Mouse (Mus musculus) ES-E14 (cell line): ENCODE results near the gene Gabra2. TPM values are rescaled to one million over a fixed set of nuclear protein-coding genes. Genes with fewer than 3 reads are reported as not detected.

Experiments
- DNase-seq: peaks from one replicate; pipeline ENCODE4 v3.0.0-alpha.2; 2013; ENCODE audit warnings: low read depth, low spot score
- H3K27ac ChIP-seq: 2 replicates; pipeline ENCODE4 v1.5.1; 2012; ENCODE audit warnings: low read depth, mild to moderate bottlenecking, low read length, moderate library complexity, mixed read lengths; ENCODE audit not compliant: poor library complexity, insufficient read depth, severe bottlenecking
- H3K36me3 ChIP-seq: 2 replicates; pipeline ENCODE4 v1.6.1; 2012; ENCODE audit warnings: mild to moderate bottlenecking, low read length, moderate library complexity, mixed read lengths; ENCODE audit not compliant: control insufficient read depth, poor library complexity, insufficient read depth, severe bottlenecking
- H3K4me1 ChIP-seq, 2 experiments: fragments of 150-350 bp in 1 of 2; sonication (generic) in 1 of 2; 2 replicates each; pipeline ENCODE4 v1.6.1; 2012; ENCODE audit warnings: low read length in 2 of 2, mild to moderate bottlenecking in 1 of 2, mixed read lengths in 1 of 2; ENCODE audit not compliant: control insufficient read depth in 2 of 2, insufficient read depth in 2 of 2, poor library complexity in 1 of 2
- H3K4me3 ChIP-seq, 2 experiments: fragments of 150-350 bp in 1 of 2; sonication (generic) in 1 of 2; 2 replicates each; pipeline ENCODE4 v1.5.1; 2012; ENCODE audit warnings: low read length in 2 of 2, low read depth in 1 of 2, mild to moderate bottlenecking in 1 of 2, mixed read lengths in 1 of 2; ENCODE audit not compliant: insufficient read depth in 1 of 2, poor library complexity in 1 of 2, severe bottlenecking in 1 of 2
- H3K9ac ChIP-seq: 2 replicates; pipeline ENCODE4 v1.6.1; 2012; ENCODE audit warnings: low read depth, mild to moderate bottlenecking, low read length, mixed read lengths; ENCODE audit not compliant: poor library complexity, insufficient read depth, severe bottlenecking
- H3K9me3 ChIP-seq: fragments of 150-350 bp; sonication (generic); 2 replicates; pipeline ENCODE4 v1.6.1; 2012; ENCODE audit warnings: low read depth, mild to moderate bottlenecking, low read length; ENCODE audit not compliant: control insufficient read depth, insufficient read depth
- CHD2 ChIP-seq: IDR thresholded peaks from 2 replicates; pipeline ENCODE4 v1.6.1; 2014; ENCODE audit warnings: mild to moderate bottlenecking, low read depth, low read length, inconsistent platforms
- HCFC1 ChIP-seq: IDR thresholded peaks from 2 replicates; pipeline ENCODE4 v1.6.1; 2012; ENCODE audit warnings: low read length, inconsistent platforms, borderline replicate concordance; ENCODE audit not compliant: insufficient read depth
- MAFK ChIP-seq: IDR thresholded peaks from 2 replicates; pipeline ENCODE4 v1.6.1; 2014; ENCODE audit warnings: mild to moderate bottlenecking, low read depth, low read length, inconsistent platforms; ENCODE audit not compliant: insufficient read depth
- ZC3H11A ChIP-seq: IDR thresholded peaks from 2 replicates; pipeline ENCODE4 v1.6.1; 2012; ENCODE audit warnings: low read depth, mild to moderate bottlenecking, inconsistent platforms, low read length, borderline replicate concordance
- ZNF384 ChIP-seq: IDR thresholded peaks from 2 replicates; pipeline ENCODE4 v1.6.1; 2012; ENCODE audit warnings: low read depth, low read length, inconsistent platforms
- in situ Hi-C, 2 experiments: fragments of 600-800 bp; cut with MboI; formaldehyde crosslinking; loops; one replicate each; pipeline ENCODE4 v1.15.1; 2025; ENCODE audit warnings: low sequenced_read_pairs in 2 of 2, inconsistent platforms in 1 of 2; ENCODE audit not compliant: unreplicated experiment in 2 of 2
- total RNA-seq: library from RNA; depleted of rRNA; stranded (reverse); fragments of 300-350 nt; gene quantifications from 2 replicates; pipeline ENCODE4 v1.2.3, GENCODE M21; 2012

Gene Gabra2
- total RNA-seq, 1 experiment: not detected

DNA sequence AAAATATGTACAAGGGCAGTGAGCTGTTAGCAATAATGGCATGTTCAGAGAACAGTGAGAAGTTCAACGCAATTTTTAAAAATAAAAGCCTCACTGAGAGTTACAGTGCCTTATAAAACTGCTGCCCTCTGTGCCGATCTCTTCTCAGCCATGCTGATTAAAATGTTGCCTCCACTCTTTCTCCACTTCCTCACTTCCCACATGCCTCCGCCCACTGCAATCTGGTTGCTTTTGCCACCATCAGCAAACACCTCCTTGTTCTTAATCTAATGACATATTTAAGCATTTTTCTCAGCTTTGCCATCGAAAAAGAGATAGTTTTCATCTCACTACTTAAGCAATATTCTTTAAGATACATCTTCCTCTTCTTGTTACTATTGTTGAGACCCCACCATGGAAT is 69.7 kb downstream of the Gabra2 start:
- DNase-seq: no peak
- in situ Hi-C loops: no loop called here
- no peak for TF ChIP-seq ZNF384
- TF ChIP-seq CHD2: no peak
- TF ChIP-seq HCFC1: no peak
- TF ChIP-seq MAFK: no peak
- TF ChIP-seq ZC3H11A: no peak
- H3K4me1 ChIP-seq: no peaks in the 10 kb centered on the region
- H3K36me3 ChIP-seq: no peaks in the 10 kb centered on the region
- no peak overlapping the region for H3K9ac ChIP-seq
- no peaks in the 10 kb centered on the region for H3K9me3 ChIP-seq
- no peak overlapping the region for H3K4me3 ChIP-seq
- no peak overlapping the region for H3K27ac ChIP-seq

DNA sequence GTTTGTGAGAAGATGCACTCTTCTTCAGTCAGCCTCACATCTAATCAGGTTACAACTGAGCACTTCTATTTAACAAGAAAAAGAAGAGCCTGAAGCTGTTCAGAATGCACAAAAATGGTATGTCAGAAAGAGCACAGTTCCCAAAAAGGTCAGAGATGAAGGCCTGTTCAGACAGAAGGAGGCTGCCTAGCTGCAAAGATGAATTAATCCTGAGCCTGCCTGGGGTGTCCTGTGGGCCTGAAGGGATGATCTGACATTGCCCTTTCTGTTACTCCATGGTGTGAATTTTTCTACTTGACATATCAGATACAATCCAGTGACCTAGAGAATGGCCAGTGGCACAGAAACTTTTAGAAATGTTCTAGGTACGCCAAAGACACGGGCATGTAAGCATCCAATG is 83.9 kb downstream of the Gabra2 start:
- H3K27ac ChIP-seq: no peak overlapping the region
- in situ Hi-C loops: no loop called here
- TF ChIP-seq ZC3H11A: no peak
- TF ChIP-seq CHD2: no peak
- no peak for TF ChIP-seq HCFC1
- no peak for TF ChIP-seq ZNF384
- no peak for TF ChIP-seq MAFK
- H3K9me3 ChIP-seq: no peaks in the 10 kb centered on the region
- no peak overlapping the region for H3K4me3 ChIP-seq
- no peaks in the 10 kb centered on the region for H3K36me3 ChIP-seq
- DNase-seq: no peak
- no peaks in the 10 kb centered on the region for H3K4me1 ChIP-seq
- H3K9ac ChIP-seq: no peak overlapping the region

DNA sequence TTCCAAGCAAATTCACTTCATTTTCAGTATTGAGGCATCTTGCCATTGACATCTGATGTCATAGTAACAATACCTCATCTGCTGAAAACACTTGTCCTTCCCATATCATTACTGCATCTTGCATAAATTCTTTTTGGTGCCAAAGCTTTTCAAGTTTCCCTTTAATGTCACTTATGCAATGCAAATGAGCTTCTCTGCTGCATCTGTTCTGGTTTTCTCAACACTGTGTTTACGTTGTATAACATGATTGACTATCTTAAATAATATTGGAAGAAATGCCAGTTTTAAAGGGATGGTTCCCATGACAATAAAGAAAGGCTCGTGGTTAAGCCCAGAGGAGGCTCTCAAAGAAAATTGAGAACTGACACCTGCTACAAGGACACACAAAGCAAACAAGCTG is 84.4 kb downstream of the Gabra2 start:
- no peak for DNase-seq
- TF ChIP-seq ZC3H11A (no peak), HCFC1 (no peak), CHD2 (no peak), MAFK (no peak), ZNF384 (no peak)

DNA sequence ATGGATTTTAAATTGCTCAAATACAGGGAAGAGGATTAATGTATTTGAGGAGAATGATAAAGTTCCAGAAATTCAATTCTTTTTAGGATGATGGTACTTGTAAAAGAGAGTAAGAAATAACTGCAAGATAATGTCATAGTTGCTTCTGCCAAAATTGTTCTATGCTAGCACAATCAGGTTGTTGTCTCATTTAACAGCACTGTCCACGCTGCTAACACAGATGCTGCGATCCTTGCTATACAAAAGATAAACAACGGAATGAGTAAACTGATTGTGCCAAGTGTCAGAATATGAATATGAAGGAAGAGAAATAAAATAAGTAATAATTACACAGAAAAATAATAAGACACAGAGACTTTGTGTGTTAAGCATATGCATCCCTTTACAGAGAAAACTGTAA is 84.9 kb downstream of the Gabra2 start:
- Histone ChIP-seq H3K4me1 (no peaks in the 10 kb centered on the region), H3K4me3 (no peak overlapping the region), H3K9ac (no peak overlapping the region), H3K27ac (no peak overlapping the region), H3K9me3 (no peaks in the 10 kb centered on the region), H3K36me3 (no peaks in the 10 kb centered on the region)
- no peak for TF ChIP-seq ZC3H11A
- no peak for TF ChIP-seq ZNF384
- in situ Hi-C loops: no loop called here
- DNase-seq: no peak

More for the DNA sequence above, 84.4 kb downstream of the Gabra2 start:
- Histone ChIP-seq H3K4me3 (no peak overlapping the region), H3K27ac (no peak overlapping the region), H3K4me1 (no peaks in the 10 kb centered on the region), H3K36me3 (no peaks in the 10 kb centered on the region), H3K9me3 (no peaks in the 10 kb centered on the region), H3K9ac (no peak overlapping the region)
- in situ Hi-C loops: no loop called here

DNA sequence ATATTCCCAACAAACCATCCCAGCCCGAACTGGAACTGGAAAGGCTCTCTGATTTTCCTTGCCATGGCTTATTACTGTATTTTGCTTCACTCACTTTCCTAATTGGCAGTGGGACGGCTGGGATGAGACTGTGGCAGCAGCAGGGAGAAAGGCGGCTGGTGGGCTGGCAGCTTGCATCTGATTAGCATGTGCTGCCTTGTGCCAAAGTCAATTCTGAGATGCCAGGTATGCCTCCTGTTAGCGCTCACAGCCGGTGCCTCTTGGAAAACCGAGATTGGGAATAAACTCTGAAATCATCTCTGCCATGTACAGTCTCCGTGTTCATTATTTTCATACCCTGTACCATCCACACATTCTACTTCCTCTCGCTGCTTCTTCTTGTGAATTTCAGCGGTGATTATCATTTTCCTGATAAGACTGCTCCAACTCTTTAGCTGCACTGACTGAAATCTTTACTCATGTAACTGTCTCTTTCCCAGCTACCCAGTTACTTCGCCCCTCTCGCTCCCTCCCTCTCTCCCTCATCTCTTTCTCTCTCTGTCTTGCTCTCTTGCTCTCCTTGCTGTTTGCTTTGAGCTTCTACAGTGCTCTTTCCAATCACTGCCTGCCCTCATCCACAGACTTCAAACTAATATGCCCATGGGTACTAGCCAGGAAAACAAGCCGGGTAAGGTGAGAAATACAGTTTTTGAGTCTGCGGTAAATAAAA is 99.9 kb downstream of the Gabra2 start:
- no peak for DNase-seq
- in situ Hi-C loops: no loop called here
- Histone ChIP-seq H3K27ac (no peak overlapping the region), H3K9me3 (no peaks in the 10 kb centered on the region), H3K9ac (no peak overlapping the region), H3K36me3 (no peaks in the 10 kb centered on the region), H3K4me3 (no peak overlapping the region), H3K4me1 (no peaks in the 10 kb centered on the region)
- no peak for TF ChIP-seq ZNF384
- TF ChIP-seq HCFC1: no peak
- no peak for TF ChIP-seq CHD2
- no peak for TF ChIP-seq MAFK
- TF ChIP-seq ZC3H11A: no peak
